Mouse (Mus musculus): ENCODE results near the gene Wfdc12. TPM values are rescaled to one million over a fixed set of nuclear protein-coding genes. Genes with fewer than 3 reads are reported as not detected.

Wfdc12 gene
- polyA plus RNA-seq, 1 experiment from 2014 or later = not detected

- no peak overlapping the region for H3K27ac ChIP-seq
- H3K4me1 ChIP-seq (replicated peaks; ENCODE audit: control insufficient read depth, insufficient read depth, low read length) = peaks cover 18% of the 10 kb centered on the region
- WGBS = 6% methylated on average over 42 of the region's 42 CpGs
- no peaks in the 10 kb centered on the region for H3K9me3 ChIP-seq (ENCODE audit: control insufficient read depth, low read length)
- peak overlapping the region; percentile 31; the same call in 1 of the 2 replicates for H3K9ac ChIP-seq
- peaks cover 68% of the 10 kb centered on the region for H3K27me3 ChIP-seq (ENCODE audit: control insufficient read depth, insufficient read depth, low read length)
- peak overlapping the region; percentile 36 for H3K4me3 ChIP-seq (replicated peaks; ENCODE audit: low read length)
- DNase-seq (ENCODE audit: low spot score) (peak; percentile 35), ATAC-seq (ENCODE audit: low FRiP score) (peak; percentile 40; the same call in 1 of the 2 replicates)
- H3K4me2 ChIP-seq (replicated peaks) = peak overlapping the region; percentile 63
- H3K36me3 ChIP-seq (replicated peaks; ENCODE audit: control insufficient read depth, insufficient read depth) = no peaks in the 10 kb centered on the region
Observed at GRCm38 (mm10) chr2:164168571-164168946, 21.8 kb downstream of the Wfdc12 start.

GRCm38 (mm10) chr2:164167752-164168570 lies 22.4 kb downstream of the Wfdc12 start:
- ATAC-seq (ENCODE audit: low FRiP score) (peak; percentile 71), DNase-seq (ENCODE audit: low spot score) (no peak)
- no peaks in the 10 kb centered on the region for H3K36me3 ChIP-seq (replicated peaks; ENCODE audit: control insufficient read depth, insufficient read depth)
- 13% methylated on average over 87 of the region's 90 CpGs for WGBS
- H3K9me3 ChIP-seq (ENCODE audit: control insufficient read depth, low read length) = no peaks in the 10 kb centered on the region
- peaks cover 18% of the 10 kb centered on the region for H3K4me1 ChIP-seq (replicated peaks; ENCODE audit: control insufficient read depth, insufficient read depth, low read length)
- peak overlapping the region; percentile 31; the same call in 1 of the 2 replicates for H3K9ac ChIP-seq
- peaks cover 64% of the 10 kb centered on the region for H3K27me3 ChIP-seq (ENCODE audit: control insufficient read depth, insufficient read depth, low read length)
- peak overlapping the region; percentile 36 for H3K4me3 ChIP-seq (replicated peaks; ENCODE audit: low read length)
- no peak overlapping the region for H3K27ac ChIP-seq
- peak overlapping the region; percentile 63 for H3K4me2 ChIP-seq (replicated peaks)

- Histone ChIP-seq H3K27me3 (ENCODE audit: control insufficient read depth, insufficient read depth, low read length) (peaks cover 42% of the 10 kb centered on the region), H3K4me2 (replicated peaks) (no peak overlapping the region), H3K27ac (no peak overlapping the region), H3K9me3 (ENCODE audit: control insufficient read depth, low read length) (no peaks in the 10 kb centered on the region), H3K4me1 (replicated peaks; ENCODE audit: control insufficient read depth, insufficient read depth, low read length) (peaks cover 9% of the 10 kb centered on the region; the same call in 1 of the 2 replicates), H3K4me3 (replicated peaks; ENCODE audit: low read length) (no peak overlapping the region), H3K36me3 (replicated peaks; ENCODE audit: control insufficient read depth, insufficient read depth) (no peaks in the 10 kb centered on the region), H3K9ac (no peak overlapping the region)
- ATAC-seq (ENCODE audit: low FRiP score) (no peak), DNase-seq (ENCODE audit: low spot score) (no peak)
- WGBS = 91% methylated on average over 5 of the region's 5 CpGs
Observed at GRCm38 (mm10) chr2:164164941-164165340, 25.5 kb downstream of the Wfdc12 start.

GRCm38 (mm10) chr2:164161515-164162055 lies 28.8 kb downstream of the Wfdc12 start:
- DNase-seq (ENCODE audit: low spot score) (no peak), ATAC-seq (ENCODE audit: low FRiP score) (no peak)
- Histone ChIP-seq H3K27me3 (ENCODE audit: control insufficient read depth, insufficient read depth, low read length) (peaks cover 9% of the 10 kb centered on the region; the same call in 1 of the 2 replicates), H3K4me3 (replicated peaks; ENCODE audit: low read length) (no peak overlapping the region), H3K4me1 (replicated peaks; ENCODE audit: control insufficient read depth, insufficient read depth, low read length) (no peaks in the 10 kb centered on the region), H3K9me3 (ENCODE audit: control insufficient read depth, low read length) (no peaks in the 10 kb centered on the region), H3K4me2 (replicated peaks) (no peak overlapping the region), H3K9ac (no peak overlapping the region), H3K27ac (no peak overlapping the region), H3K36me3 (replicated peaks; ENCODE audit: control insufficient read depth, insufficient read depth) (0 out of 2 replicates have a peak, but pooled peaks cover 1% of the 10 kb centered on the region)
- WGBS = 87% methylated on average over 11 of the region's 11 CpGs

- Histone ChIP-seq H3K27me3 (ENCODE audit: control insufficient read depth, insufficient read depth, low read length) (no peaks in the 10 kb centered on the region), H3K9ac (no peak overlapping the region), H3K9me3 (ENCODE audit: control insufficient read depth, low read length) (no peaks in the 10 kb centered on the region), H3K4me1 (replicated peaks; ENCODE audit: control insufficient read depth, insufficient read depth, low read length) (no peaks in the 10 kb centered on the region), H3K4me3 (replicated peaks; ENCODE audit: low read length) (no peak overlapping the region), H3K27ac (no peak overlapping the region), H3K4me2 (replicated peaks) (no peak overlapping the region), H3K36me3 (replicated peaks; ENCODE audit: control insufficient read depth, insufficient read depth) (peaks cover 14% of the 10 kb centered on the region)
- no peak for DNase-seq (ENCODE audit: low spot score)
- no peak for ATAC-seq (ENCODE audit: low FRiP score)
- WGBS = 92% methylated on average over 2 of the region's 2 CpGs
Observed at GRCm38 (mm10) chr2:164158838-164159237, 31.6 kb downstream of the Wfdc12 start.

GRCm38 (mm10) chr2:164156158-164156557 lies 34.2 kb downstream of the Wfdc12 start:
- Histone ChIP-seq H3K36me3 (replicated peaks; ENCODE audit: control insufficient read depth, insufficient read depth) (peaks cover 39% of the 10 kb centered on the region), H3K27ac (no peak overlapping the region), H3K4me3 (replicated peaks; ENCODE audit: low read length) (no peak overlapping the region), H3K4me1 (replicated peaks; ENCODE audit: control insufficient read depth, insufficient read depth, low read length) (no peaks in the 10 kb centered on the region), H3K27me3 (ENCODE audit: control insufficient read depth, insufficient read depth, low read length) (no peaks in the 10 kb centered on the region), H3K9me3 (ENCODE audit: control insufficient read depth, low read length) (no peaks in the 10 kb centered on the region), H3K4me2 (replicated peaks) (no peak overlapping the region), H3K9ac (no peak overlapping the region)
- 87% methylated on average over 7 of the region's 7 CpGs for WGBS
- ATAC-seq (ENCODE audit: low FRiP score) (no peak), DNase-seq (ENCODE audit: low spot score) (no peak)

- Histone ChIP-seq H3K4me2 (replicated peaks) (no peak overlapping the region), H3K27ac (no peak overlapping the region), H3K4me3 (replicated peaks; ENCODE audit: low read length) (no peak overlapping the region), H3K9me3 (ENCODE audit: control insufficient read depth, low read length) (no peaks in the 10 kb centered on the region), H3K27me3 (ENCODE audit: control insufficient read depth, insufficient read depth, low read length) (no peaks in the 10 kb centered on the region), H3K9ac (no peak overlapping the region), H3K36me3 (replicated peaks; ENCODE audit: control insufficient read depth, insufficient read depth) (peaks cover 39% of the 10 kb centered on the region), H3K4me1 (replicated peaks; ENCODE audit: control insufficient read depth, insufficient read depth, low read length) (no peaks in the 10 kb centered on the region; the same call in 1 of the 2 replicates)
- DNase-seq (ENCODE audit: low spot score) = no peak
- ATAC-seq (ENCODE audit: low FRiP score) = no peak
- 92% methylated on average over 10 of the region's 10 CpGs for WGBS
Observed at GRCm38 (mm10) chr2:164154007-164154406, 36.4 kb downstream of the Wfdc12 start.

GRCm38 (mm10) chr2:164152341-164152740 lies 38.1 kb downstream of the Wfdc12 start:
- no peak overlapping the region for H3K27ac ChIP-seq
- no peaks in the 10 kb centered on the region; the same call in 1 of the 2 replicates for H3K4me1 ChIP-seq (replicated peaks; ENCODE audit: control insufficient read depth, insufficient read depth, low read length)
- H3K36me3 ChIP-seq (replicated peaks; ENCODE audit: control insufficient read depth, insufficient read depth) = peaks cover 39% of the 10 kb centered on the region
- DNase-seq (ENCODE audit: low spot score) = no peak
- no peak overlapping the region for H3K9ac ChIP-seq
- no peaks in the 10 kb centered on the region for H3K9me3 ChIP-seq (ENCODE audit: control insufficient read depth, low read length)
- H3K27me3 ChIP-seq (ENCODE audit: control insufficient read depth, insufficient read depth, low read length) = no peaks in the 10 kb centered on the region
- no peak overlapping the region for H3K4me3 ChIP-seq (replicated peaks; ENCODE audit: low read length)
- WGBS = 97% methylated on average over 11 of the region's 11 CpGs
- no peak for ATAC-seq (ENCODE audit: low FRiP score)
- H3K4me2 ChIP-seq (replicated peaks) = no peak overlapping the region

- H3K27ac ChIP-seq = peak overlapping the region; percentile 56; the same call in 1 of the 2 replicates
- 44% methylated on average over 14 of the region's 14 CpGs for WGBS
Observed at GRCm38 (mm10) chr2:164150086-164150760, 40.2 kb downstream of the Wfdc12 start.

More at GRCm38 (mm10) chr2:164150086-164150760, 40.2 kb downstream of the Wfdc12 start:
- Histone ChIP-seq H3K9ac (no peak overlapping the region), H3K4me1 (replicated peaks; ENCODE audit: control insufficient read depth, insufficient read depth, low read length) (no peaks in the 10 kb centered on the region; the same call in 1 of the 2 replicates), H3K4me2 (replicated peaks) (no peak overlapping the region), H3K9me3 (ENCODE audit: control insufficient read depth, low read length) (no peaks in the 10 kb centered on the region), H3K36me3 (replicated peaks; ENCODE audit: control insufficient read depth, insufficient read depth) (peaks cover 36% of the 10 kb centered on the region), H3K27me3 (ENCODE audit: control insufficient read depth, insufficient read depth, low read length) (no peaks in the 10 kb centered on the region), H3K4me3 (replicated peaks; ENCODE audit: low read length) (no peak overlapping the region)
- DNase-seq (ENCODE audit: low spot score) (no peak), ATAC-seq (ENCODE audit: low FRiP score) (peak; percentile 34; the same call in 1 of the 2 replicates)
